Mouse (Mus musculus): Measurements from ENCODE around the gene Senp3.
"Not testable (repeated sequence)": the region's sequence is repeated elsewhere in the genome, so short reads cannot be mapped to it uniquely, and the experiment has no call there.

Gene Senp3

GRCm38 (mm10) chr11:69653399-69653798 lies 28.5 kb downstream of the Senp3 start:
- DNase-seq (ENCODE audit: low spot score) = no peak

GRCm38 (mm10) chr11:69645860-69646259 lies 36.0 kb downstream of the Senp3 start:
- no peak for DNase-seq (ENCODE audit: low spot score)

- DNase-seq (ENCODE audit: low spot score) = no peak
Observed at GRCm38 (mm10) chr11:69635471-69635870, 46.4 kb downstream of the Senp3 start.

- peak; percentile 42 for DNase-seq (ENCODE audit: low spot score)
Observed at GRCm38 (mm10) chr11:69633128-69633866, 48.6 kb downstream of the Senp3 start.

GRCm38 (mm10) chr11:69632284-69633089 lies 49.4 kb downstream of the Senp3 start, which contains the start of gene Fxr2:
Fxr2 (plus strand) TSS chr11:69632990.
- DNase-seq (ENCODE audit: low spot score) = peak; percentile 100

- peak; percentile 59 for DNase-seq (ENCODE audit: low spot score)
Observed at GRCm38 (mm10) chr11:69629802-69630201, 52.1 kb downstream of the Senp3 start.

- peak; percentile 86 for DNase-seq (ENCODE audit: low spot score)
Observed at GRCm38 (mm10) chr11:69628286-69628685, 53.6 kb downstream of the Senp3 start.

- not testable (repeated sequence) for DNase-seq (ENCODE audit: low spot score)
Observed at GRCm38 (mm10) chr11:69624339-69624738, 57.5 kb downstream of the Senp3 start.
